Mouse (Mus musculus): ENCODE measurements around the gene Lrmda. TPM values are rescaled to one million over a fixed set of nuclear protein-coding genes. Genes with fewer than 3 reads are reported as not detected.
A peak's percentile ranks its signal among the peaks of the same experiment; 100 is the strongest.

Lrmda gene
- total and polyA plus RNA-seq, 3 experiments, result 0.43 to 1.1 (median 1.0) TPM

- no peak for DNase-seq
- no peaks in the 10 kb centered on the region for H3K79me2 ChIP-seq (replicated peaks; ENCODE audit: control insufficient read depth, insufficient read depth, low read length)
- no peaks in the 10 kb centered on the region for H3K36me3 ChIP-seq (ENCODE audit: control insufficient read depth, insufficient read depth, low read length)
- no peak overlapping the region for H3K27ac ChIP-seq
- no peaks in the 10 kb centered on the region for H3K27me3 ChIP-seq (ENCODE audit: control insufficient read depth, insufficient read depth, low read length)
- H3K4me1 ChIP-seq (ENCODE audit: control insufficient read depth, insufficient read depth, low read length), result no peaks in the 10 kb centered on the region
- no peak for TF ChIP-seq CTCF (IDR thresholded peaks at IDR 0.05)
- no peak for TF ChIP-seq EP300 (IDR thresholded peaks at IDR 0.05; ENCODE audit: insufficient read depth, low read depth, low read length)
- TF ChIP-seq POLR2A (IDR thresholded peaks at IDR 0.05; ENCODE audit: insufficient read depth, low read depth, low read length), result no peak
- no peak overlapping the region for H3K9ac ChIP-seq (ENCODE audit: low read depth, low read length)
- intact Hi-C loops (cut with DNase I), result no loop called here
- WGBS, result 54% methylated on average over 8 of the region's 8 CpGs
- H3K4me3 ChIP-seq, result no peak overlapping the region
Measured at GRCm38 (mm10) chr14:22995184-22995935, 975.8 kb downstream of the Lrmda start.

DNA sequence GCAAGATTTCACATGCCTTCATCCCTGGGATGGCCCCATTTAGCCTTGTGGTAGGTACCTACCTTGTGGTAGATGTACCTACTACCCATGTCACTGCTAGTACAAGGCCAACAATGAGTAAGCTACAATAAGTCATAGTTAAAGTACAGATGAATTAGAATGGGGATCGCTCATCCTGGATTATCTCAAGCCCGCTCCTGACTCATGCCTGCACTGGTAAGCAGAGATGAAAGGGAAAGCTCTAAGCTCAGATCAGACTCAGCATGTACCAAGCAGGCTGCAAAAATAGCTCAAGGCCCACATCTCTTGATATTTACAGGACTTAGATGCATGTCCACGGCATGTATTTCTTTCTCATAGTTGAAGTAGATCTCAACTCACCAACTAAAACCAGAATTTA is 979.4 kb downstream of the Lrmda start:
- intact Hi-C loops (cut with DNase I), result no loop called here
- no peaks in the 10 kb centered on the region for H3K36me3 ChIP-seq (ENCODE audit: control insufficient read depth, insufficient read depth, low read length)
- H3K27ac ChIP-seq, result no peak overlapping the region
- 84% methylated on average over 3 of the region's 3 CpGs for WGBS
- no peak overlapping the region for H3K9ac ChIP-seq (ENCODE audit: low read depth, low read length)
- no peak for DNase-seq
- TF ChIP-seq POLR2A (IDR thresholded peaks at IDR 0.05; ENCODE audit: insufficient read depth, low read depth, low read length) (no peak), EP300 (IDR thresholded peaks at IDR 0.05; ENCODE audit: insufficient read depth, low read depth, low read length) (no peak), CTCF (IDR thresholded peaks at IDR 0.05) (no peak)
- no peaks in the 10 kb centered on the region for H3K79me2 ChIP-seq (replicated peaks; ENCODE audit: control insufficient read depth, insufficient read depth, low read length)
- no peak overlapping the region for H3K4me3 ChIP-seq
- H3K27me3 ChIP-seq (ENCODE audit: control insufficient read depth, insufficient read depth, low read length), result no peaks in the 10 kb centered on the region
- H3K4me1 ChIP-seq (ENCODE audit: control insufficient read depth, insufficient read depth, low read length), result no peaks in the 10 kb centered on the region

DNA sequence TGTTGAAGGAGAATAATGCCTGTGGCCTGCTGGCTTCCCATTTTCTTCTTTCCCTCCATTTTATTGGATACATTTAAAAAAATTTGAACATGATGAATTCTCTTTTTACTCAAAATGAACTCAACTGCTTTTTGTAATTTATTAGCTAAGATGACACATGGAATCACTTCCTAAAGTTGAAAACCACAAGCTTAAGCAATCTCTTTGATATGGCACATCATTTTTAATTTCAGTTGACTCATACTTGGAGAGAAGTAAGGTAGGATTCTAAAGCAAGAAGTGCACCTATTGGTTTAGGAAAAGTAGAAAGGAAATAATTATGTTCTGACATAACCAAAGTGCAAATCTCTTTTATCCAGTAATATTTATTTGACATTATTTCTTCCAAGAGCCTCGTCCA is 992.5 kb downstream of the Lrmda start:
- no peak for TF ChIP-seq CTCF (IDR thresholded peaks at IDR 0.05)
- no peak for TF ChIP-seq POLR2A (IDR thresholded peaks at IDR 0.05; ENCODE audit: insufficient read depth, low read depth, low read length)
- TF ChIP-seq EP300 (IDR thresholded peaks at IDR 0.05; ENCODE audit: insufficient read depth, low read depth, low read length), result no peak
- 79% methylated on average over 1 of the region's 1 CpGs for WGBS
- no peak overlapping the region for H3K4me3 ChIP-seq

DNA sequence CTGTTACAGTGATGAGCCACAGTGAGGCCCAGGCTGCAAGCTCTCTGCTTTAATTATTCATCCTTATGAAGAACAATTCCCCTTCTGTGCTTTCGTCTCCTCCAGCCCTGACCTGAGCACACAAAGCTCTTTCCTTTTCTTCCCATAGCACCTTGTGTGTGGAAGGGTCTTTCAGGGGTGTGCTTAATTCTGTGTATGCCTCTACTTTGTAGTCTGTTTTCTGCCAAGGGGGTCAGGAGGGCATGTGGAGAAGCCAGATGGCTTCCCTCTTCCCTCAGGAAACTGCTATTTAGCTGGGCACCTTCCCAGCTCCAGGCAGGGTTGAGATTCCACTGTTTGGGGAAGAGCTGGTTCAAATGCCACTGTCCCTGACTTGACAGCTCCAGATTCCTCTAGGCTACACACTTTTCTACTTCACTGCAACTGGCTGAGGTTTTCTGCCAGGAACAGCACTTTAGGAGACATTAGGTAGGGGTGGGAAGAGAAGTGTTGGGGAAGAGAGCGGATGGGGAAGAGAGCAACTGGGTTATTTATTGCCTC is 995.3 kb downstream of the Lrmda start:
- H3K27me3 ChIP-seq (ENCODE audit: control insufficient read depth, insufficient read depth, low read length), result no peaks in the 10 kb centered on the region
- peak; percentile 12 to 19 for DNase-seq
- no peaks in the 10 kb centered on the region for H3K4me1 ChIP-seq (ENCODE audit: control insufficient read depth, insufficient read depth, low read length)
- no peaks in the 10 kb centered on the region for H3K36me3 ChIP-seq (ENCODE audit: control insufficient read depth, insufficient read depth, low read length)
- H3K79me2 ChIP-seq (replicated peaks; ENCODE audit: control insufficient read depth, insufficient read depth, low read length), result no peaks in the 10 kb centered on the region
- H3K27ac ChIP-seq, result no peak overlapping the region
- H3K9ac ChIP-seq (ENCODE audit: low read depth, low read length), result no peak overlapping the region
- intact Hi-C loops (cut with DNase I), result no loop called here
- no peak for TF ChIP-seq EP300 (IDR thresholded peaks at IDR 0.05; ENCODE audit: insufficient read depth, low read depth, low read length)
- no peak for TF ChIP-seq CTCF (IDR thresholded peaks at IDR 0.05)
- TF ChIP-seq POLR2A (IDR thresholded peaks at IDR 0.05; ENCODE audit: insufficient read depth, low read depth, low read length), result no peak
- H3K4me3 ChIP-seq, result no peak overlapping the region
- WGBS, result 79% methylated on average over 2 of the region's 2 CpGs

More for the DNA sequence above, 992.5 kb downstream of the Lrmda start:
- Histone ChIP-seq H3K9ac (ENCODE audit: low read depth, low read length) (no peak overlapping the region), H3K79me2 (replicated peaks; ENCODE audit: control insufficient read depth, insufficient read depth, low read length) (no peaks in the 10 kb centered on the region), H3K36me3 (ENCODE audit: control insufficient read depth, insufficient read depth, low read length) (no peaks in the 10 kb centered on the region), H3K27me3 (ENCODE audit: control insufficient read depth, insufficient read depth, low read length) (no peaks in the 10 kb centered on the region), H3K4me1 (ENCODE audit: control insufficient read depth, insufficient read depth, low read length) (no peaks in the 10 kb centered on the region), H3K27ac (no peak overlapping the region)
- no peak for DNase-seq
- intact Hi-C loops (cut with DNase I), result no loop called here

GRCm38 (mm10) chr14:23015321-23016067 is 996.0 kb downstream of the Lrmda start:
- no peak overlapping the region for H3K9ac ChIP-seq (ENCODE audit: low read depth, low read length)
- intact Hi-C loops (cut with DNase I), result no loop called here
- no peaks in the 10 kb centered on the region for H3K79me2 ChIP-seq (replicated peaks; ENCODE audit: control insufficient read depth, insufficient read depth, low read length)
- TF ChIP-seq CTCF (IDR thresholded peaks at IDR 0.05), result no peak
- TF ChIP-seq POLR2A (IDR thresholded peaks at IDR 0.05; ENCODE audit: insufficient read depth, low read depth, low read length), result no peak
- no peak for TF ChIP-seq EP300 (IDR thresholded peaks at IDR 0.05; ENCODE audit: insufficient read depth, low read depth, low read length)
- WGBS, result 87% methylated on average over 16 of the region's 16 CpGs
- H3K36me3 ChIP-seq (ENCODE audit: control insufficient read depth, insufficient read depth, low read length), result no peaks in the 10 kb centered on the region
- H3K4me1 ChIP-seq (ENCODE audit: control insufficient read depth, insufficient read depth, low read length), result no peaks in the 10 kb centered on the region
- no peaks in the 10 kb centered on the region for H3K27me3 ChIP-seq (ENCODE audit: control insufficient read depth, insufficient read depth, low read length)
- no peak overlapping the region for H3K27ac ChIP-seq
- DNase-seq, result no peak
- H3K4me3 ChIP-seq, result no peak overlapping the region

All from heart, adult 2 months (tissue).